Mouse (Mus musculus): ENCODE results near the gene Gpr137b. TPM values are rescaled to one million over a fixed set of nuclear protein-coding genes. Genes with fewer than 3 reads are reported as not detected.
"Not testable (repeated sequence)": the region's sequence is repeated elsewhere in the genome, so short reads cannot be mapped to it uniquely, and the experiment has no call there.

Gene Gpr137b
- total RNA-seq (2021), result 10 to 100 TPM; 20.5 to 25.1 TPM
- long read RNA-seq, experiment 1, transcript Gpr137b-202 (7 exons, 3,634 nt), result minor isoform, 9 of 52 reads
- long read RNA-seq, experiment 1, transcript Gpr137b-201 (7 exons, 2,971 nt), result major isoform, 31 of 52 reads
- long read RNA-seq, experiment 1, partial matches to known transcripts, result 4 of 52 reads
- long read RNA-seq, experiment 1, other reads (novel, unspliced or antisense), result 7 of 52 reads
- long read RNA-seq, experiment 2, transcript Gpr137b-201 (7 exons, 2,971 nt), result major isoform, 10 of 18 reads
- long read RNA-seq, experiment 2, partial matches to known transcripts, result 1 of 18 reads
- long read RNA-seq, experiment 2, other reads (novel, unspliced or antisense), result 1 of 18 reads

GRCm38 (mm10) chr13:13393228-13394095 is at the start of gene Gpr137b:
TSS of gene Gpr137b (minus strand) at chr13:13394014.
- DNase-seq, result peak; percentile 69

- not testable (repeated sequence) for DNase-seq
These were observed 44.5 kb upstream of the Gpr137b start for GRCm38 (mm10) chr13:13438112-13438953.

GRCm38 (mm10) chr13:13437460-13438015 is 43.7 kb upstream of the Gpr137b start, which contains the start of gene Nid1:
TSS of gene Nid1 (plus strand) at chr13:13437551.
- DNase-seq, result not testable (repeated sequence)

- peak; percentile 32 for DNase-seq
These were observed 42.3 kb upstream of the Gpr137b start for GRCm38 (mm10) chr13:13436161-13436560.

GRCm38 (mm10) chr13:13423301-13423700 is 29.5 kb upstream of the Gpr137b start:
- not testable (repeated sequence) for DNase-seq

GRCm38 (mm10) chr13:13418859-13419258 is 25.0 kb upstream of the Gpr137b start:
- not testable (repeated sequence) for DNase-seq

- not testable (repeated sequence) for DNase-seq
These were observed 22.2 kb upstream of the Gpr137b start for GRCm38 (mm10) chr13:13416007-13416337.

GRCm38 (mm10) chr13:13415120-13416006 is 21.5 kb upstream of the Gpr137b start:
- DNase-seq, result peak; percentile 72

- no peak for DNase-seq
These were observed 20.4 kb upstream of the Gpr137b start for GRCm38 (mm10) chr13:13414206-13414605.

GRCm38 (mm10) chr13:13405511-13405910 is 11.7 kb upstream of the Gpr137b start:
- not testable (repeated sequence) for DNase-seq

- DNase-seq, result peak; percentile 51
These were observed 10.8 kb upstream of the Gpr137b start for GRCm38 (mm10) chr13:13404517-13405155.

- DNase-seq, result not testable (repeated sequence)
These were observed 10.0 kb upstream of the Gpr137b start for GRCm38 (mm10) chr13:13403839-13404238.

- not testable (repeated sequence) for DNase-seq
These were observed 9.6 kb upstream of the Gpr137b start for GRCm38 (mm10) chr13:13403366-13403765.

GRCm38 (mm10) chr13:13402818-13403217 is 9.0 kb upstream of the Gpr137b start:
- DNase-seq, result not testable (repeated sequence)

- DNase-seq, result not testable (repeated sequence)
These were observed 7.0 kb upstream of the Gpr137b start for GRCm38 (mm10) chr13:13400851-13401250.

- peak; percentile 41 for DNase-seq
These were observed 232 bp upstream of the Gpr137b start for GRCm38 (mm10) chr13:13394096-13394395.

GRCm38 (mm10) chr13:13378168-13378859 is 15.5 kb downstream of the Gpr137b start:
- not testable (repeated sequence) for DNase-seq

GRCm38 (mm10) chr13:13377180-13377579 is 16.6 kb downstream of the Gpr137b start:
- DNase-seq, result no peak

GRCm38 (mm10) chr13:13373965-13374364 is 19.8 kb downstream of the Gpr137b start:
- DNase-seq, result not testable (repeated sequence)

- not testable (repeated sequence) for DNase-seq
These were observed 22.4 kb downstream of the Gpr137b start for GRCm38 (mm10) chr13:13371436-13371835.
